Mouse (Mus musculus): ENCODE measurements around the gene Lxn.

The Lxn gene

DNA sequence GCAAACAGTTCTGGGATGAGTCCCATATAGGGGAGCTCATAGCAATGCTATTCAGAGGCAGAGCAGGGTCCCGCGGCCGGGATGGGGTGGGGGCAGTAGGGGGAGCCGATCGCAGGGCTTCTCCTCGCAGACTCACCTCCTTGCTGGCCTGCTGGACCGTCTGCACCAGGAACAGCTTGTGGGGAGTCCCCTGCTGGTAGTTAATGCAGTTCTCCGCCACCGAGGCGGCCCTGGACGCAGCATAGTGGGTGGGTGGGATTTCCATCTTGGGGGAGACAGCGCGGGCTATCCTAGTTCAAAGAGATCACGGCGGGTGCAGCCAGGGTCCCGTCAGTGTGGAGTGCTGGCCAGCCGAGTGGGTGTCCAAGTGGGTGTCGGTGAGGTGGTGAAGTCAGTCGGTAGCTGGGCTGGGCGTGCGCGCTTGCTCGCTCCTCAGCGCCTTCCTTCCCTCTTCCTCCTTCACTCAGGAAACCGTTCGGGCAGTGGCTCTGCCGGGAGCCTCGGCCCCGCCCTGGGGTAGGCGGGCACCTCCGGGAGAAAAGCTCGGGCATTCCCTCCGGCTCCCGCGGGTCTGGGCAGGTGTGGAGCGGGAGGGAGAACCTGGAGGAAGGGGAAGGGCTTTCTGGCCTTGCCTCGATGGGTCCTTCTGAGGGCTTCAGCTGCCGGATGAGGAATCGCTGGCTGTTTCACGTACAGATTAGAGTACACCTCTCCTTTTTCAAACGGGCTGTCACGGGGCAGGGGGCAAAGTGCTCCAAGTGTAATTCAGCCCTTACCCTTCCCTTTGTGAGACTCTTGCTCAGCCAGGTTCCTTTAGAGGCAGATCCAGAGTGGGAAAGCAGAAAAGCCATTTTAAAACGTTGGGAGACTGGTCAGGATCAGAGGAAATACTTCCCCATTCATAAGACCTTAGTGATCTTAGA is at the start of gene Lxn:
TSS of gene Lxn (minus strand) at position 477 of the 923 bp plus-strand sequence.
- peak; percentile 47 for DNase-seq (ENCODE audit: low spot score)

DNA sequence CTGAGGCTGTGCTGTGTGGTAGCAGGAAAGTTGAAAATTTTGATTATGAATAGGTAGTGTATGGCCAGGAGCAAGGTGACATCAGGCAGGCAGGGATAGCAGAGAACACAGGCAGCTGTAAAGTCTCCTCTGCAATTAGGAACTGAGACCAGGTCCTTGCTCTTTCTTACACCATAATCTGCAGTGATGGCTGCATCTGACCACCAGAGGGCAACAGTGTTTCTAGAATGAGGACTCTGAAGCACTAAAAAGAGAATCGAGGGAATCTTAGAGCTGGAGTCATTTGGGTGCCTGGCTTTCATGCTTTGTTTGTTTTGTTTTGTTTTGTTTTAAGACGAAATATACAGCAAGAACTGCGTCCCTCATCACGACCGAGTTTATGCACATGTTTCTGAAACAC is 49.1 kb upstream of the Lxn start:
- DNase-seq (ENCODE audit: low spot score): peak; percentile 89

DNA sequence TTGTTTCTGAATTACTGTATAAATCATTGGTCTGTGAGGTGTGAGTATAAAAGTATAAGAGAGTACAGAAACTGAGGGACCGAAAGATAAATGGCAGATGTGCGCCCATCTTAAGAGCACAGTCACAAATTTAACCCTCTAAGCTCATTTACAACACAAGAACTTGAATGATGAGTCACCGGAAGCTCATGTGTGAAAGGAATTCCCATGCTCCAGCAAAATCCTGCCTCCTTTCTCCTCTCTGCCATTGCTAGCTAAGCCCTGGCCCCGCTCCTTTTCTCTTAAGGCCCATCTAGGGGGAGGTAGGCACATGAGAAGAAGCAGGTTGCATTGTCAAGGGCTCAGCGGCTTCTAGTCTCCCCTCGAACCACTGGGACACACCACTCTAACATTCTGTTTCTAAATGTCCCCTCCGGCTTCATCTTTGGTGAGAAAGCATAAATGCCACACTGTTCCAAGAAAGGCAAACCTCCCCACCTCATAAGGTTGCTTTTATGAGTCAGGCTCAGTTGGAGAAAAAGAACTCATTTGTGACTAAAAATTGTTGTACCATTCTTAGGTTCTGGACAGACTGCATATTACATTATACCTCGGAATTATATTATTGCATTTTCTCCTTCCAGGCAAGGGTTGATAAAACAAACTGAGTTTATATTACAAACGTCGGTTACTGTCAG is 44.6 kb upstream of the Lxn start:
- no peak for DNase-seq (ENCODE audit: low spot score)

DNA sequence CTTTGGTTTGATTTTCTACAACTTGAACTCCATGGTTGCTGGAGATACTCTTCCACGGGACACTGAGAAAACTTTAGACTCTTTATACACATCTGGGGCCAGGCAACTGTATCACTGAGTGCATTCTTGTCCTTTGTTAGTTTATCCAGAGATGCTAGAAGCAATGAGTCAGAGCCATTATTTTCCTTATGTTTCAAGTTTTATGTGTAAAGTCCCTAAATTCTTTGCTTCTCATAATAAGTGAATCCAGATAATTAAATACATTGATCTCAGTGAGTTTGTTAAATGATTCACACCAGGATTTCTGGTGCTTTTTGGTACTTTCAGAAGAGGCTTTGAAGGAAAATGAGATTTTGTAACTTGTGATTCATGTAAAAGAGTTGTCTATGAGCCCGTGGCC is 41.6 kb upstream of the Lxn start:
- DNase-seq (ENCODE audit: low spot score): no peak

DNA sequence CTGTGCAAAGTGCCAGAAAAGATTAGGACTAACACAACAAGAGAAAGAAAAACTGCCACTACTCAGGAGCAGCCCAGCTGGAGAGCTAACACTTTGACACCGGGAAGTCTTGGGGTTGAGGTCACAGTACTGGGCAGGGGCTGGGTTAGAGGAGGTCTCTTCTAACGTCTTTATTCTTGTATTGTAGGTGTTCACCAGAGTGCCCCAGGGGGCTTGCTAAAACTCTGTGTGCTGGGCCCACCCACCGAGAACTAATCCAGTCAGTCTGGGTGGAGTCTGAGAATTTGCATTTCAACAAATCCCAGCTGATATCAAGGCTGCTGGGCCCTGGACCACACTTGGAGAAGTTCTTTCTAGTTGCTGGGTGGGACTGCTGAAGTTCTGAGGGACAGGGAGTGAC is 40.2 kb upstream of the Lxn start:
- DNase-seq (ENCODE audit: low spot score): no peak

DNA sequence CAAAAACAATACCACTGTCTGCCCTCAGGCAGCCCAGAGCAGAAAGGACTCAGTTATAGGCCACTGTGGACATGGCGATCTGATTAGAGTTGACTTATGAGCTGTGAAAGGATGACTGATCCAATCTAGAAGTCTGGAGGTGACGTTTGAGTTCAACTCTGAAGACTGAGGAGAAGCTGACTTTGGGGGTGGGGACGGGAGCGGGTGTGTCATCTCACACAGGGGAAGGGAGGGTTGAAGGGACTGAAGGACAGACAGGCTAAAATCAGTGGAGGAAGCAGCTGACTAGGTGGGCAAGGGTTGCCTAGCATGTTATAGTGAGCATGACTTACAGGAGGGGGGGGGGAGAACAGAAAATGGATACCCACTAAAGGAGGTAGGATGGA is 35.7 kb upstream of the Lxn start:
- DNase-seq (ENCODE audit: low spot score): no peak

DNA sequence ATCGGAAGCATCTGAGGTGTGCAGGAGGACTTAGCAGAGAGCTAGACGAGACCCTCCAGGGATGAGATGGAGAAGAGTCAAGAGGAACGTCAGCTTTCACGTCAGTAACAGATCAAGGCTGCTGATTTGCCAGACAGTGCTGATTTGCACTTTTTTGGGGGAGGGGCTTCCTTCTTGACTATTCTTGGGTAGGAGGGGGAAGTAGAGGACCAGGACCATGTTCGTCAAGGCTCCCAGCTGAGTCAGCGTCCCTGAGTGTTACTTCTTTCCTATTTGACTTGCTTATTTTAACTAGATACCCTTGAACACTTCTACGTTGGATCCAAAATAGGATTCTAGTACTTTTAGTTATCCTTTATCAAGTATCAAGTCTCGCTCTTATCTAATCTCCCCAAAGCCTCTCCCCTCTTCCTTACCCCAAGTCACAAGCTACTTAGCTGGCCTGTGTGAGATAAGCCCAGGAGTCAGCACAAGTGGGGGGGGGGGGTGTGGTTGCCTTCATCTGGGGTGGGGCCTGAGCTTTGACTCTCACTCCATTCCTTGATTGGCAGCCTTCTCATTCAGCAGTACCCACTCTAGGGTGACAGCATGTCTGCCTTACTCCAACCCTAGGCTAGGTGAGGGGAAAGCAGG is 35.2 kb upstream of the Lxn start:
- DNase-seq (ENCODE audit: low spot score): no peak

DNA sequence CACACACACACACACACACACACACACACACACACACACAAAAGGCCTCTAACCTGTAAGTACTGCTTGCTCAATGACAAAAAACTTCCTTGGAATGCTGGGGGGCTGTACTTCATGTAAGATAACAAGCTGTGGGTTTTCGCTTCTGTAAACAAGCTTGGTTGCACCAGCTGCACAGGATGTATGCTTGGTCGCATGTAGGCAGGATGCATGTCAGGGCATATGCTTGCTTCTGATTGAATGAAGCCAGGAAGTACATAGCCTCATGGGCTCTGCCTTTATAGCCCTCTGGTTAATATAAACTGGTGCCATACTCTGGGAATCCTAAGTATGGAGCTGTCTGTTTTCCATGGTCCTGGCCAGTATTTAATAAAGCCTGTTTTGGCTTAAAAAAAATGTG is 34.3 kb upstream of the Lxn start:
- no peak for DNase-seq (ENCODE audit: low spot score)

DNA sequence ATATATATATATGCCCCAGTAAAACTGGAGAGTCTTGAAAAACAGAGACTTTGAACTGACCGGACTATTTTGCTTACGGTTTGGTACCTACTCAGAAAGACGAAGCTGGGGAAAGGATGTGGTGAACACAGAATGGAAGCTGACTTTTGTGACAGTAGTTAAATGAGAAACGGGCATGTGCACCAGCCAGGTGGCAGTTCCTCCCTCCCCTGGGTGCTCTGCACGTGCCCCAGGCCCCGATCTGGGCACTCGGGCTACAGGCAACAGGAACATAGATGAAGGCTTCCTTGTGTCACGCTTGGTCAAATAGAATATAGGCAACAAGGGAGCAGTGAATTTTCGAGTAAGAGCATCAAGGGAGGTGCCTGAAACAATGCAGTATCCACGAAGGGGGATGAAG is 32.6 kb upstream of the Lxn start:
- no peak for DNase-seq (ENCODE audit: low spot score)

DNA sequence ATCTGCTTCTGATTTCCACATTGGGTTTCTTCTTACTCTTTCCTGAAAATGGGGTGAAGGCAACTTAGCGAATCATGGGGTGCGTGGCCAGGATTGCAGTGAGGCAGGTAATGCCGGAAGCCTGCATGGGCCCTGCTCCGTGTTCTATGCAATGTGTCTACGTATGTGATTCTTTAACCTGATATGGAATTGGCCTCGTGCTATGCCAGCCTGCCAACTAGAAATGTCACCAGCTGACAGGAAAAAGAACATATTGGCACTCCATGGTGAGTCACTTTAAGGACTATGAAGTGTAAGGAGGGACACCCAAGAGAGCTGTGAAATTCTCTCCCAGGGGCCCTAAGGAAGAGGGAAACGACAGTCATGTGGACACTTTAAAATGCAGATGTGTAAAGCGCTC is 29.4 kb upstream of the Lxn start:
- no peak for DNase-seq (ENCODE audit: low spot score)

DNA sequence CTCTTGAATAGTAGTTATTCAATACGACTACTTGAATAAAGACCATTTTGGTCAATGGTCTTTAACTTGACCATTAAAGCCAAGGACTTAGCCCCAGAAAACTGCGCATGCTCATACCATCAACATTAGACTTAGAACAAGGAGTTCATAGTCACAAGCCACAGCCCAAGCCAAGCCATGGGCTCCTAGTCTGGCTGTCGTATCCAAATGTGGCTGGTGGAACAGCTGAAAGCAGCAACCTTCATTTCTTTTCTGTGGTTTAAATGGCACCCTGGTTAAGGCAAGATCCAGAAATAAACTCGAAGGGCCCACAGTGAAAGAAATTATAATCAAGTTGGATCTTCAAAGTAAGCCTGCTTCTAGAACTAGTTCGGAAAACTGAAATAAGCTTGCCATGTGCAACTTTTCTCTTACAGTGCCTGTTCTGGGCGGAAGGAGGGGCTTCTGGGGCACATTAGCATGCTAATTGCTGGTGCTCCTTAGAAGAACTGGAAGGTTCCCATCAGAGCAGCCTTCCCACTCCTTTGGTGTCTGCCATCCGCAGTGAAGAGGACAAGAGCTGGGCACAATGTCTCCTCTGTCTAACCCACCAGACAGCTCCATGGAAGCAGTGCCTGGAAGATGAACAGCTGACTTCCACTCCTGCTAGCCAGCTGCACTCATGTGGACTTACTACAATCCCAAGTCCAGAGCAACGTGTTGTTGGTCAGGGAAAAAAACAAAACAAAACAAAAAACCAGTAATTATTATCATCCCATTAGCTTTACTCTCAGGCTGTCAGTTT is 28.6 kb upstream of the Lxn start:
- peak; percentile 9 for DNase-seq (ENCODE audit: low spot score)

DNA sequence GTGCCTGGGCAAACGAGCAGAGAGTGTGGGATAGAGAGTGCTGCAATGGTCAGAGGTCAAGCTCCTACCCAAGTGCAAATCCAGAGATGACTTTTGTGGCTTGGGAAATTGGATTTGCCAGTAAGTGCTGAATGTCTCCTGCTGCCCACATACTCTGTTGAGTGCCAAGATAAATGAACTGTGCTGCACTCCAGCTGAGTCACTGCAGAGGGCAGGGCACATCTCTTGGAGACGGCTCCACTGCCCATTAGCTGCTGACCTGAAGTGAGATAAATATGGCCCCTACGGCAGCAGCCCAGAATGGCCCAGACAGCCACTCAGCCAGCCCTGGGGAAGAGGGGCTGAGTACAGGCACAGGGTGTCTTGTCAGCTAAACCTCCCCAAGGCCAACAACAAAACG is 26.4 kb upstream of the Lxn start:
- DNase-seq (ENCODE audit: low spot score): no peak

DNA sequence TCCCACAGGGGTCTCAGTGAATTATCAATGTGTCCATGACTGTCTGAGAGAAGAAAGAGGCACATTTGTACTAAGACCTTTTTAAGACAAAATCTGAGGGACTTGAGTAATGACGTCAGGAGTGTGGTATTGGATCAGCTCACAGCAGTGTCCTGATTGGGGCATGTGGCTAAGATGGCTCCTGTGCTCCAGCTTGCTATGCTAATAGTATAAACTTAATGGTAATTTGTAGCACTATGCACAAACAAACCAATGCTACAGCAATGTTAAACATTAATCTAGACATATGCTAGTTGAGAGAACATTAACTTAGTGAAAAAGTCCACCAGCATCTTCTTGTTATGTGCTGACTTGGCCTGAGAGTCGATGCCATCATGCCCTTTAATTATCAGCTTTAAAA is 21.5 kb upstream of the Lxn start:
- DNase-seq (ENCODE audit: low spot score): no peak

DNA sequence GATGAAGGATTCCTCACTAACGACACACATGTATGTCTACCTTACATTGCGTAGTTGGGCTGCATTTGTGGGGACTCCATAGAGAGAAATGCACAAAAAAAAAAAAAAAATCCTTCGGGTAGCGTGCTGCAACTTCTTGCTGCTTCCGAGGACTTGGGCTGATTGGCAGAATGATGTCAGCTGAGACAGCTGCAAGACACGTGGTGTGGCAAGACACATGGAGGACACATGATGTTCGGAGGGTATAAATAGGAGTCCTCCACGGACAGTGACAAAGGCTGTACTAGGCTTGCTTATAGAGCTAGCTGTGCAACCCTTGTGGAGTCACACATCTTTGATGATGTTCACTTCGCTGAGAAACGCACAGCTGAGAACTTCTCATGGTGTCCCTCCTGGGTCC is 18.7 kb upstream of the Lxn start:
- DNase-seq (ENCODE audit: low spot score): no peak

DNA sequence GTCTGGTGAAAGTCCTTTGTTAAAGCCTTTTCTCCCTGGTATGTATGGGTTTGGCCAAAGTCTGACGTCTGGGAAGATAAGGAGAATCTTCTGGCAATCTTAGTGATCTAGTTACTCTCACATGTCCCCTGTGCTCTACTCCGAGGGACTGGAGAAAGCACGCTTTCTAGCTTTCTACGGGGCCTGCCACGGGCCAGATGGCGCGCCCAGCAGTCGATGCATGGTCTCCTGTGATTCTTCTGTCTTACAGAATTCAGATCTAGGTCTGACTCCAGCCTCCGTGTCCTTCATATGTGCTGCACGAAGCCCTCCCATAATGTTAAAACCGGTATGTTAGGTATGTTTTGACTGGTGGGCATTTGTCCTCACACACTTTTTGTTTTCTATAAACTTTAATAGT is 16.1 kb upstream of the Lxn start:
- DNase-seq (ENCODE audit: low spot score): no peak

DNA sequence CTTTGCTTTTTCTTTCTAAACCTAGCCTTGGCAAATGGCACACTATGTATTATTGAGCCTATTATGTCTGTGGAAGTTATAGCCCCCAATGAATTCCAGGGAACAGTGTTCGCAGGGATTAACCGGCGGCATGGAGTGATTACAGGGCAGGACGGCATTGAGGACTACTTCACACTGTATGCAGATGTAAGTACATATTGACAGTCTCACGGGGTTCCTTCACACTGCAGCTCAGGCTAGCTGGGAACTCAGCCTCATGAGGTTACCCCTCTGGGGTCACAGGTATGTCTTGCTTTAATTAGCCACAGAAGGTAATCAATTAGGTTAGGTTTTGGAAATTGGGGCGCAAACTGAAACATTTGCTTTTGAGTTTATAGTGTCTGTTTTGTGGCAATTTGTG is 9.7 kb upstream of the Lxn start:
- no peak for DNase-seq (ENCODE audit: low spot score)

DNA sequence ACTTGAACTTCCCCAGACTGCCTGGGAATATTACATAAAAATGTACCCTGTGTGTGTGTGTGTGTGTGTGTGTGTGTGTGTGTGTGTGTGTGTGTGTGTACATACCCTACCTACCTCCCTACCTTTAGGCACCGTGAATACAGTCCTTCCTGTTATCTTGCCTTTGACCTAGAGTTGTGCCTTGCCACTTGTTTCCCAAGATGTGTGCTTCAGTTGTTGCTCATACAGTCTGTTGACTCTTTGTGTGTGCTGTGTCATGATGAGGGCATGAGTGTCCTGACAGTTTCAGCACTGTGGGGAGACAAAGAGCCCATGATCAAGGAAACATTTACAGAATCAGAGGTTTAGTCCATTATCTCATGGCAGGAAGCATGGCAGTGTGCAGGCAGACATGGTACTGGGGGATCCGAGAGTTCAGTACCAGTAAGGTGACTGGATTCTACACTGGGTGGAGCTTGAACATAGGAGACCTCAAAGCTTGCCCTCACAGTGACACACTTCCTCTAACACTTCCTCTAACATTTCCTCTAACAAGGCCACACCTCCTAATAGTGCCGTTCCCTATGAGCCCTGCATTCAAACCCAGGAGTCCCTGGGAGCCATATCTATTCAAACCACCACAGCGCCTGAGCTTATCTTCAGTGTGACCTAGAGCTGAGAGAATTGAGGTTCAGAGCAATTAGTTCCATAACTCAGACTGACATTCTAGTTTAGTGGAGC is 7.8 kb upstream of the Lxn start:
- DNase-seq (ENCODE audit: low spot score): no peak

DNA sequence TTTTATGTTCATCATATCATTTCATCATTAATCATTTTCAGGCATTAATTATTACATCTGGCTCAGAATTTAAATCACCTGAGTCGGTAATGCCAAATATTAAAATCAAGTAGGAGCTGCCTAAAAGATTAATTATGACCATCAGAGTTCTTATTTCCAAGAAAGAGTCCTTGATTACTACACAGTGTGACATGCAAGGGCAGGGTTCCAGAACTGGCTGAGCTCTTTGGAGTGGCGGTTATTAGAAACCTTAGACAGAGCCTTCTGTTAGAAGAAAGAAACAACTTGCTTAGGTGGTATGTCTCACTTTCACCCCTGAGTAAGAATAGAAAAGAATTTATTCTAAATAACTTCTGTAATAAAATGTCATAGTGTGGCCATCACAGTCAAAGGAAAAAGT is 3.6 kb upstream of the Lxn start:
- DNase-seq (ENCODE audit: low spot score): no peak

DNA sequence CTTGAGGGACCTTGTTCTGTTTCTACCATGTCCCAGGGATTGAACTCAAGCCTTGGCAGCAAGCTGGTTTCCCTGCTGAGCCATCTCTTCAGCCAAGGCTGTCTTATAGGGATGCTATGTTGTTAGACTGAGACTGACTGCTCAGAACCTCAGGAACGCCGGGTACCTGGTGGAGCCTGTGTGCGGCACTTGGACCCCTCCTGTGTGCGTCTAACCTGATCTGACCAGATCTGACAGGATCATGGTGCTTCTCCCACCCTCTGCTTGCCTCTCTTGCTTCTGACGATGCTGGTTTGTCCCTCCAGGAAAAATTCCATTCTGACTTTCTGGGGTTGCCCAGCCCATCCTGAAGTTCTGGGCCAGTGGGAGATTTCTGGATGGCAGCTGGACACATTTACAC is 2.9 kb upstream of the Lxn start:
- no peak for DNase-seq (ENCODE audit: low spot score)

DNA sequence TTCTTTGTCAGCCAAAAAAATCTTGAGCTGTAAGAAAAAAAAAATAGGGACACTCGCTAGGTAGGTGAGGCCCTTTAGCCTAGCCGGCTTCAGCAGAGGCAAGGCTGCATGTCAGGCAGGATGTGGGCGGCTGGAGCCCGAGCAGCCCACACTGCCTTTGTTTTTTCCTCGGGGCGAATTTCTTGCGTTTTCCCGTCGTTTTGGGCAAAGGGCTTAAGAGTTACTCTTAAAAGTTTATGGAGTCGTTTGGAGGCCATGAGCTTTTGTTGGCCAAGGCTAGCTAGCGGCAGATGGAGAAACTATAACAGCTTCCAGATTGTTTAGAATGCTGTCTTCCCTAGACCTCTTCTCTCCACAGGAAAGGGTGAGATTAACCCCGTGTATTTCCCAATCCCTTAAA is 725 bp downstream of the Lxn start:
- no peak for DNase-seq (ENCODE audit: low spot score)

DNA sequence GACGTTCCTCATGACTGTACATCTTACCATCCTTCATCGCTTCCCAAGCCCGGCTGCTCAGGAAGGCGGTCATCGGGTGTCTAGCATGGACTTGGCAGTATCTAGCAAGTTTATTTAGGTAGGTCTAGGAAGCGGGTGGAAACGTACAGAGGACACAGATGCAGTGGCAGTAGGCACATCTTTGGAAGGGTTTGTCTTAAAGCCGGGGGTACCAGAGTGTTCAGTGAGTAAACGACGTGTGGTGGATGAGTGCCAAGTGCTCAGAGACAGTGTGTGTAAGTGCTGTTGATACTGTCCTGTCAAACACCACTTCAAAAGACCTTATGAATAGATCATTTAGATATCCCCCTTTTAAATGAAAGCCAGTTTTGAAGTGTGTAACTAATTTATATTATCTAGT is 1.1 kb downstream of the Lxn start:
- DNase-seq (ENCODE audit: low spot score): no peak

DNA sequence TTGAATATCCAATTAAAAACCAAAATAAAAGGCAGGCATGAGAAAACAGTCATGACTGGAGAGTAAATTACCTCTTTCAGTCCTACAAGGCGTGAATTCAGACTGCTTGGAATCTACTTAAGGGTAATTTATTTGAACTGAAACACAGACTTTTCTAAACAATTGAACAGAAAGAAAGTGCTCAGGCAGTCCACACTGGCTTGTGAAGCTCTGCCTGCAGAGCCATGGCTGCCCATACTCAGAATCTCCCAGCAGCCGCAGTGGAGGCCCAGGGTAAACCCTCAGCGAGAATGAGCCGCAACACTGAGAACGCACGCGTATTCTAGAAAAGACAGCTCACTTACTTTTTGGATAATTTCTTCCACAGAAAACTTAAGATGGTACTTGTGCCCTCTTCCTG is 1.7 kb downstream of the Lxn start:
- DNase-seq (ENCODE audit: low spot score): no peak

Data from layer of hippocampus, adult 11-12 months (tissue).